ENCODE assay signal across 8 mouse cellular contexts in the genomic region with DNA sequence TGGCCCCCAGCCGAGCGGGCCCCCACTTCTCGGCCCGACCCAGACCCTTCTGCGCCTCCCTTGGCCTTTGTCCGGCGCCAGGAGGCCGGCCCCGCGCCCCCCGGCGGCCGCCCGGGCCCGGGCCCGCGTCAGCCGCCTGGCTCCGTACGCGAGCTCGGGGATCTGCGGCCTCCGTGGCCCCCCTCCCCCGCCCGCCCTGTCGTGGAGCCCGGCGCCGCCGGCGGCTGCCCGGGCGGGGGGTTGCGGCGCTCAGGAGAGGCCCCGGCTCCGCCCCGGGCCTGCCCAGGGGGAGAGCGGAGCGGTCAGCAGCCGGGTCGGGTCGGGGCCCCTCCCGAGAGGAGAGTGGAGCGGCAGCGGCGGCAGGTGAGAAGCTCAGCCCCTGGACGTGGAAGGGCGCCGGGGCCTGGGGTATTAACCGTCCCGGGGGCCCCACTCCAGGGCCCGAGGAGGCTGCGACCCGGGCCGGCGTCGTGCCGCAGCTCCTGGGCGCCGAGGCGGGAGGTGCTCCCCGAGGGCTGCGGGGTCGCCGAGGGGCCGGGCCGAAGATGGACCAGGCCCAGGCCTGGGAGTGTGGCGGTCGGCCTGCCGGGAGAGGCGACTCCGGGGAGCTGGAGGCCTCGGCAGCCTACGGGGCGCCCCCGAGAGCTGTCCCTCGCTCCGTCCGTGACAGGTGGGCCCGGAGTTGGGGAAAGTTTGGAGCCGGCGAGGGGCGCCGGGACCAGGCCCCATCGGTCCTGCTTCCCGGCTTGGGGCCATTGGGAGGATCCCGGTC. TPM values are rescaled to one million over a fixed set of nuclear protein-coding genes. Genes with fewer than 3 reads are reported as not detected.
A peak's percentile ranks its signal among the peaks of the same experiment; 100 is the strongest.
DNase-seq lines count a peak whose midpoint lies in the region; ATAC-seq lines count a peak whose summit lies in the region.

No protein-coding gene starts in this region.

- H3K4me1 ChIP-seq in hindbrain, embryonic 14.5 days (replicated peaks; ENCODE audit: control insufficient read depth, insufficient read depth, low read length), result peaks cover 24% of the 10 kb centered on the region
- H3K4me1 ChIP-seq in megakaryocyte, embryonic 14.5 days, result peaks cover 38% of the 10 kb centered on the region

- H3K27ac ChIP-seq in hindbrain, embryonic 14.5 days, result peak overlapping the region; percentile 92

- no peaks in the 10 kb centered on the region for H3K9me3 ChIP-seq in hindbrain, embryonic 14.5 days (ENCODE audit: control insufficient read depth, low read length)
- no peaks in the 10 kb centered on the region for H3K9me3 ChIP-seq in megakaryocyte, embryonic 14.5 days

- H3K9ac ChIP-seq in hindbrain, embryonic 14.5 days, result peak overlapping the region; percentile 97

- DNase-seq in MN1 (ENCODE audit: low spot score), result peak; percentile 40
- peak; percentile 40 for DNase-seq in cerebellum, adult 9-10 months
- DNase-seq in frontal cortex, postnatal 25 days (ENCODE audit: low spot score in 2 of 2), result peak; percentile 15 to 18
- no peak for DNase-seq in hindbrain, embryonic 14.5 days (ENCODE audit: low spot score)
- peak; percentile 17 to 26 for DNase-seq in left cerebral cortex, postnatal 14 days (ENCODE audit: low spot score in 2 of 2)
- DNase-seq in right cerebral cortex, postnatal 14 days, result peak; percentile 39
- DNase-seq in urinary bladder, postnatal 25 days (ENCODE audit: low spot score), result peak; percentile 43

- H3K4me2 ChIP-seq in hindbrain, embryonic 14.5 days (replicated peaks), result peak overlapping the region; percentile 93

- H3K36me3 ChIP-seq in hindbrain, embryonic 14.5 days (replicated peaks; ENCODE audit: control insufficient read depth, insufficient read depth), result peaks cover 21% of the 10 kb centered on the region
- peaks cover 31% of the 10 kb centered on the region for H3K36me3 ChIP-seq in megakaryocyte, embryonic 14.5 days (replicated peaks; ENCODE audit: low read length)

- H3K27me3 ChIP-seq in hindbrain, embryonic 14.5 days (ENCODE audit: control insufficient read depth, insufficient read depth, low read length), result no peaks in the 10 kb centered on the region
- no peaks in the 10 kb centered on the region for H3K27me3 ChIP-seq in megakaryocyte, embryonic 14.5 days (replicated peaks)

- intact Hi-C loops in left cerebral cortex, postnatal 14 days (cut with DNase I), result no loop called here

- 8% methylated on average over 70 of the region's 89 CpGs for WGBS in hindbrain, embryonic 14.5 days

- peak overlapping the region; percentile 94 for H3K4me3 ChIP-seq in hindbrain, embryonic 14.5 days (replicated peaks; ENCODE audit: low read length)
- H3K4me3 ChIP-seq in megakaryocyte, embryonic 14.5 days (replicated peaks), result peak overlapping the region; percentile 95

- peak; percentile 67 for ATAC-seq in hindbrain, embryonic 14.5 days (ENCODE audit: low FRiP score)

RNA-seq across cellular contexts. Expression of gene Tlk2, which starts 3.3 kb away (rescaled TPM):
- 26.2 and 27.9 TPM in 2 replicates for polyA plus RNA-seq in hindbrain, embryonic 14.5 days (2014; fragmentation: Nextera tagmentation; extraction: Ambion mirVana)
- 10 to 100 TPM; 43.2 to 48.6 TPM for total RNA-seq in left cerebral cortex, postnatal 14 days (2021)
- polyA plus RNA-seq in megakaryocyte, embryonic 14.5 days (2012; ENCODE audit: insufficient read depth, low replicate concordance), result 4.4 and 5.8 TPM in 2 replicates

RNA-seq across cellular contexts. Expression of gene Gm10842, which starts 35.2 kb away (rescaled TPM):
- not detected in 2 replicates for polyA plus RNA-seq in hindbrain, embryonic 14.5 days (2014; fragmentation: Nextera tagmentation; extraction: Ambion mirVana)
- not detected for total RNA-seq in left cerebral cortex, postnatal 14 days (2021)
- not detected in 2 replicates for polyA plus RNA-seq in megakaryocyte, embryonic 14.5 days (2012; ENCODE audit: insufficient read depth, low replicate concordance)

RNA-seq across cellular contexts. Expression of gene Mettl2, which starts 55.6 kb away (rescaled TPM):
- 25.0 and 27.3 TPM in 2 replicates for polyA plus RNA-seq in hindbrain, embryonic 14.5 days (2014; fragmentation: Nextera tagmentation; extraction: Ambion mirVana)
- total RNA-seq in left cerebral cortex, postnatal 14 days (2021), result 10 to 100 TPM; 17.2 to 17.4 TPM
- 2.8 and 3.7 TPM in 2 replicates for polyA plus RNA-seq in megakaryocyte, embryonic 14.5 days (2012; ENCODE audit: insufficient read depth, low replicate concordance)
